Mouse (Mus musculus) gastrocnemius, adult 8-10 months (tissue): ENCODE data around the gene Prrx1. TPM values are rescaled to one million over a fixed set of nuclear protein-coding genes. Genes with fewer than 3 reads are reported as not detected.
A peak's percentile ranks its signal among the peaks of the same experiment; 100 is the strongest.

ENCODE experiments used
- DNase-seq, 2 experiments: peaks; one replicate each; pipeline ENCODE4 v3.0.0; 2022; ENCODE audit warnings: low spot score in 2 of 2
- total RNA-seq, 4 experiments: library from RNA; stranded (reverse); gene quantifications; 2 replicates each; pipeline ENCODE4 v1.2.4; 2022

Prrx1 gene
- total RNA-seq, 4 experiments from 2014 or later = 34.8 to 41.6 (median 35.3) TPM

- peak; percentile 59 to 66 for DNase-seq
Measured at GRCm38 (mm10) chr1:163311861-163312811, 1.4 kb downstream of the Prrx1 start.

- no peak for DNase-seq
Measured at GRCm38 (mm10) chr1:163311006-163311836, 2.3 kb downstream of the Prrx1 start.

DNA sequence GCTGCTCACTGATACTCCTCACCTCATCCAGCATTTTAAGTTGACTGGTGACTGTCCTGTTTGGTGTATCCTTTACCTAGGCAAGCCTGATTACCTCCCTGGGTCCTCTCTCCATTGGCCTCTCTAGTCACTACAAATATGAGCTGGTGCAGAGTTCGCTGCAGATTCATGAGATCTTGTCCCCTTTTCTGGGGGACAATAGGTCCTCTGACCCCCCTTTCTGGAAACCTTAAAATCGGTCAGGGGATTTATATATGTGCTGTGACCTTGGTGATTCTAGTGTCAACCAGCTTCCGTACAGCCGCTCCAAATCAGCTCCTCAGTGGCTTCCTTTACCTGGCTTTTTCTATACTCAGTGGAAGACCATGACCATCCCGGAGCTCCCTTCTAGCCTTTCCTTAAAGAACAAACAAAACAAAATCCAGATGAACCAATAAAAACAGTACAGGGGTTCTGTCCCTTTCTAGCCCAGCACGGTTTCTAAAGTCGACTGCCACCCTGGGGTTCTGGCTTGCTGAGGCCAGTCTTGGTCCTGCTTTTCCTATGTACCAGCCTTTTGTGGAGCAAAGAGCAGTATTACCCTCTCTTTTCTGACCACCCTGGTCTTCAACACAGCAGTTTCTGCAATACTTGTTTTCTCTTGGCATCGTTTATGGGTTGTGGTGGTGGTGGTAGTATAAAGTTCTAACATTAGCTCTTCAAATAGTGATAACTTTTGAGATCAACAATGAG is 3.3 kb downstream of the Prrx1 start:
- DNase-seq = no peak

DNA sequence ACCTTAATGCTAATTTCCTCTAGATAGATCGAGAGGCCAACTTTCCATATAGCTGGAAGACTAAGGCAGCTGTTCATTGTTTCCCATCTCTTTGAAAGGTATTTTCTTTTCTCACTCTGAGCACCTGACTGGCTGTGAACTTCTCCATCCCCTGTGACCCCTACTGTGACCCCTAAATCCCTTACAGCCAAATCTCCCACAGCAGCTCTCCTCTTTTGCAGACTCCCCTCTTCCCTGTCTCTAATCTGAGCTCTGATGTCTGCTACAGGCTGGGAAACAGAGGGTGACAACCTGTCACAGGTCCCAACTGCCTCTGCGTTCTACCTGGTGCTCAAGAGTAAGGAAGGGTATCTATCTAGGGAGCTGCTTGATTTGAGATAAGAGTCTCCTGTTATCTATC is 4.0 kb downstream of the Prrx1 start:
- DNase-seq = no peak

GRCm38 (mm10) chr1:163308631-163309030 is 4.9 kb downstream of the Prrx1 start:
- no peak for DNase-seq

GRCm38 (mm10) chr1:163307706-163308105 is 5.8 kb downstream of the Prrx1 start:
- DNase-seq = no peak

DNA sequence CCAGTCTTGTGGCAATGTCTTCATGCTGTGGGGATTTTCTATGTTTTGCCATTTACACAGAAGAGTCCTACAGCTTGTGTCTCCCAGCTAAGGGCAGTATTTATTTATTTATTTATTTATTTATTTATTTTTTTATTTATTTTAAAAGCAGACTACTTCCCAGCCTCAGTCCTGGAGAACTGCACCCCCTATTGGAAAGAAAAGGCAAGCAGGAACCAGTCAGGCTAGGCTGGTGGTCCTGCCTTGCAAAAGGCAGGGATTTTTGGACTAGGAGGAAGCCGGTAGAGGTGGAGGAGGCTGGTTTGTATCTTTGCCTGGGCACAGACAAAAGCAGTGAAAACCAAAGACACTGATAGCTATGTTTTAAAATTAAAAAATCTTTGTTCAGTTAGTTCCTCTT is 7.6 kb downstream of the Prrx1 start:
- no peak for DNase-seq

GRCm38 (mm10) chr1:163304837-163305236 is 8.7 kb downstream of the Prrx1 start:
- no peak for DNase-seq

GRCm38 (mm10) chr1:163302292-163302691 is 11.2 kb downstream of the Prrx1 start:
- no peak for DNase-seq

- no peak for DNase-seq
Measured at GRCm38 (mm10) chr1:163293152-163293551, 20.4 kb downstream of the Prrx1 start.

DNA sequence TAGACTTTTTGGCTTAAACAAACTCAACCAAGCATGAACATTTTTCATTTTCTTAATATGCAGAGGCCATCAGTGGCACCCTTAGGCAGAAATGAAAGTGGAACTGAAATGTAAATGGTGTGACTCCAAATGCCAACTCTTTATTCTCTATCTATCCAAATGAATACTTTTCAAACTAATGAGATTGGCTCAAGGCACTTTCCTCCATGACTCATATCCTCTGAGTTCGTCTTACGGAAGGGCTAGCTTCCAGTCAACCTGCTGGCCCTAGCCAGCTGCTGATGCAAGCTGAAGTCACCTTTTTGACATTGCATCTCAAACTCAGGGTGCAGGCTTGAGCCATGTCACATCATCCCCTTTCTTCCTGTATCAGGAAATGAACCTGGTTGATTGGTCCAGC is 21.6 kb downstream of the Prrx1 start:
- no peak for DNase-seq

GRCm38 (mm10) chr1:163289131-163289530 is 24.4 kb downstream of the Prrx1 start:
- DNase-seq = no peak

- no peak for DNase-seq
Measured at GRCm38 (mm10) chr1:163285539-163285938, 28.0 kb downstream of the Prrx1 start.

DNA sequence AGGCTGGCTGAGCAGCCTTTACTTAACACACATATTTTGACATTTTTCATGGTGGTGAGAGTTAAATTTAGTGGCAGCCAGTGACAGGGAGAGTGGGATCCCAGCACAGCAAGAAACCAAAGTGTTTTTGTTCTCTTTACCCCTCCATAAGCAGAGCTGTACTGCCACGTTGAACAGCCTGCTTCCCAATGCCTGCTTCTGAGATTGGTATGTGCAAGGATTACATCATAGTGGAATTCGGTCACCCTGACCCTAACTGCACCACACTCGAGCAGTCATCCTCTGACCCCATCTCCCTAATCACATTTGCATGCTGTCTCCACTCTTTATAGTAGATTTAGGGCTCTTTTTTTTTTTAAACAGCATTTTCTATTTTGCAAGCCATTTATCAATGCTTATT is 28.4 kb downstream of the Prrx1 start:
- no peak for DNase-seq

GRCm38 (mm10) chr1:163283980-163284635 is 29.4 kb downstream of the Prrx1 start:
- no peak for DNase-seq

- peak in 1 of 2 experiments; percentile 22 for DNase-seq
Measured at GRCm38 (mm10) chr1:163281450-163282198, 31.9 kb downstream of the Prrx1 start.

DNA sequence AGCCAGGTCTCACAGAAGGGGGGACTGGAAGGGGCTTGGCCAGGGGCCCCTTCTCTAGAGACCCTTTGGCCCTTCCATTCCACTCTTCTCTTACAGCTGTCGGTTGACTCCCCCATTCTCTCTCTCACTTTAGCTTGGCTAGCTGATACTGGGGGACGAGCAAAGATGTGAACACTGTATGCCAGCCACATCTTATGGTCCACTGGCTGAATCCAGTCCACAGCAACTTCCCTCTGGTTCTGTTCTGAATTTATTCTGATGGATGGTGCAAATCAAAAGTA is 32.7 kb downstream of the Prrx1 start:
- DNase-seq = no peak

DNA sequence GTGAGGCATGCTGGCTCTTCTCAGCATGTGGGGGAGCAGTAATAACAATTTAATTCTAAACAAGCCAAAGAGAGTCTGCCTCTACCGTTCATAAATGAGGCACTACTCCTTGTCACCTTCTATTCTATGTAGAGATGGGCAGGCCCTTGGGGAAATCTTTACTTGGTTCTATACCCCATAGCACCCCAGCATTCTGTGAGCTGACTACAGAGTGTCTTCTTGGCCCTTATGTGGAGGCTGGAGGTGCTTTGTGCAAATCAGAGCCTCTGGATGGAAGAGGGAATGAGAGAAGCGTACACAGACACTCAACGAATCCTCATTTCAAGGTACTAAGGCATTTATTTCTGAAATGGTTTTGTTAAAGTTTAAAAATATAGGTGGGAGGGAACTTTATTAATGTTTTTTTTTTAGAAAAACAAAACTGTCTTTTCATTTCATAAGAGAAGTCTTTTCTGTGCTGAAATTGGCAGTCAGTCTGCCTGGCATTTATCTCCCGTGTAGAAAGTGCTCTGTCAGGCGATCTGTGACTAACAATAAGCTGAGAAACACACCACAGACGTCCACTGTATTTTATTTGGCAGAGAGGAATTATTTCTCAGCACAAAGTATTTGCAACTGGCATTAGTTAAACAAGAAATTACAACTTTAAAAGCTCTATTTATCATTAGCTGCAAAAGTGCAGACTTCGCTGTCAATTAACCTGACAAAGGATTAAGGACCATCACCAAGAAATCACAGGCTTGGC is 33.2 kb downstream of the Prrx1 start:
- DNase-seq = no peak

DNA sequence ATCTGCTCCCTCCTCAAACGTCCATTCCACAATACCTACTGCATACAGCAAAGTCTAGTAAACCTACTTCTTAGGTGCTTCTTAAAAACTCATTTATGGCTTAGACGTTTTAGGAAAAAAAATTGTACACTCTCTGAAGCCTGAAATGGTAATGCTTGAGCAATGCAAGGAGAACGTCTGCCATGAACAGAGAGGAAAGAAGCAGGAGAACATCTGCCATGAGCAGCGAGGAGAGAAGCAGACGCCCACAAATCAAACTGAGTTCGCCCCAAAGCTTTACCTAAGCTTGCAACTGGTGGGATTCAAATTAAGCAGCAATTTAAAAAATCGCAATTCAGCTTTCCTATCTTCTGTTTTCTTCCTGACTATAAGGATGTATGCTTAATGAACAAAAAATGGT is 36.4 kb downstream of the Prrx1 start:
- no peak for DNase-seq

- DNase-seq = no peak
Measured at GRCm38 (mm10) chr1:163274919-163275318, 38.6 kb downstream of the Prrx1 start.
